Mouse (Mus musculus): ENCODE data around the gene Carmil1.

GRCm38 (mm10) chr13:24176835-24177234 lies 103.8 kb downstream of the Carmil1 start:
- TF ChIP-seq CTCF (IDR thresholded peaks at IDR 0.05) (no peak), POLR2A (IDR thresholded peaks at IDR 0.05; ENCODE audit: insufficient read depth, low read depth, low read length) (no peak)
